Mouse (Mus musculus): Measurements from ENCODE around the gene Gm9999. TPM values are rescaled to one million over a fixed set of nuclear protein-coding genes. Genes with fewer than 3 reads are reported as not detected.
"Not testable (repeated sequence)": the region's sequence is repeated elsewhere in the genome, so short reads cannot be mapped to it uniquely, and the experiment has no call there.

Gene Gm9999
- polyA plus RNA-seq, 1 experiment from 2014 or later: not detected

- Histone ChIP-seq H3K27ac (ENCODE audit: low read length) (no peak overlapping the region), H3K27me3 (replicated peaks; ENCODE audit: control insufficient read depth, insufficient read depth, low read length) (no peaks in the 10 kb centered on the region), H3K36me3 (ENCODE audit: control insufficient read depth, insufficient read depth) (no peaks in the 10 kb centered on the region), H3K4me2 (ENCODE audit: low read length) (no peak overlapping the region), H3K4me3 (replicated peaks; ENCODE audit: low read length) (no peak overlapping the region), H3K9me3 (ENCODE audit: control insufficient read depth, low read length) (no peaks in the 10 kb centered on the region), H3K4me1 (replicated peaks; ENCODE audit: control insufficient read depth, insufficient read depth, low read length) (peaks cover 5% of the 10 kb centered on the region), H3K9ac (replicated peaks; ENCODE audit: low read depth, low read length) (no peak overlapping the region)
- ATAC-seq: no peak
- 45% methylated on average over 5 of the region's 5 CpGs for WGBS
These were observed 36.3 kb downstream of the Gm9999 start for GRCm38 (mm10) chr7:47019641-47020040.

- Histone ChIP-seq H3K4me3 (replicated peaks; ENCODE audit: low read length) (no peak overlapping the region), H3K27me3 (replicated peaks; ENCODE audit: control insufficient read depth, insufficient read depth, low read length) (no peaks in the 10 kb centered on the region), H3K27ac (ENCODE audit: low read length) (no peak overlapping the region), H3K9ac (replicated peaks; ENCODE audit: low read depth, low read length) (no peak overlapping the region), H3K4me2 (ENCODE audit: low read length) (no peak overlapping the region), H3K4me1 (replicated peaks; ENCODE audit: control insufficient read depth, insufficient read depth, low read length) (0 out of 2 replicates have a peak, but pooled peaks cover 2% of the 10 kb centered on the region), H3K9me3 (ENCODE audit: control insufficient read depth, low read length) (no peaks in the 10 kb centered on the region), H3K36me3 (ENCODE audit: control insufficient read depth, insufficient read depth) (no peaks in the 10 kb centered on the region)
- no peak for ATAC-seq
- WGBS: 12% methylated on average over 8 of the region's 8 CpGs
These were observed 37.6 kb downstream of the Gm9999 start for GRCm38 (mm10) chr7:47020956-47021355.

- H3K27me3 ChIP-seq (replicated peaks; ENCODE audit: control insufficient read depth, insufficient read depth, low read length): no peaks in the 10 kb centered on the region
- ATAC-seq: no peak
- WGBS: 78% methylated on average over 7 of the region's 8 CpGs
These were observed 39.1 kb downstream of the Gm9999 start for GRCm38 (mm10) chr7:47022482-47022881.

GRCm38 (mm10) chr7:47023530-47023929 is 40.1 kb downstream of the Gm9999 start:
- no peak overlapping the region for H3K27ac ChIP-seq (ENCODE audit: low read length)
- 15% methylated on average over 6 of the region's 6 CpGs for WGBS
- H3K4me2 ChIP-seq (ENCODE audit: low read length): no peak overlapping the region
- ATAC-seq: 0 out of 2 replicates have a peak, but pooled peaks have one; percentile 35
- no peaks in the 10 kb centered on the region for H3K27me3 ChIP-seq (replicated peaks; ENCODE audit: control insufficient read depth, insufficient read depth, low read length)
- no peak overlapping the region for H3K4me3 ChIP-seq (replicated peaks; ENCODE audit: low read length)
- no peak overlapping the region for H3K9ac ChIP-seq (replicated peaks; ENCODE audit: low read depth, low read length)
- no peaks in the 10 kb centered on the region for H3K36me3 ChIP-seq (ENCODE audit: control insufficient read depth, insufficient read depth)
- no peaks in the 10 kb centered on the region for H3K9me3 ChIP-seq (ENCODE audit: control insufficient read depth, low read length)
- 0 out of 2 replicates have a peak, but pooled peaks cover 2% of the 10 kb centered on the region for H3K4me1 ChIP-seq (replicated peaks; ENCODE audit: control insufficient read depth, insufficient read depth, low read length)

More at GRCm38 (mm10) chr7:47022482-47022881, 39.1 kb downstream of the Gm9999 start:
- H3K4me2 ChIP-seq (ENCODE audit: low read length): no peak overlapping the region
- H3K4me1 ChIP-seq (replicated peaks; ENCODE audit: control insufficient read depth, insufficient read depth, low read length): 0 out of 2 replicates have a peak, but pooled peaks cover 2% of the 10 kb centered on the region
- no peaks in the 10 kb centered on the region for H3K9me3 ChIP-seq (ENCODE audit: control insufficient read depth, low read length)
- no peak overlapping the region for H3K27ac ChIP-seq (ENCODE audit: low read length)
- H3K4me3 ChIP-seq (replicated peaks; ENCODE audit: low read length): no peak overlapping the region
- H3K9ac ChIP-seq (replicated peaks; ENCODE audit: low read depth, low read length): no peak overlapping the region
- no peaks in the 10 kb centered on the region for H3K36me3 ChIP-seq (ENCODE audit: control insufficient read depth, insufficient read depth)

GRCm38 (mm10) chr7:47024454-47024853 is 41.1 kb downstream of the Gm9999 start:
- Histone ChIP-seq H3K36me3 (ENCODE audit: control insufficient read depth, insufficient read depth) (no peaks in the 10 kb centered on the region), H3K9ac (replicated peaks; ENCODE audit: low read depth, low read length) (no peak overlapping the region), H3K4me3 (replicated peaks; ENCODE audit: low read length) (no peak overlapping the region), H3K4me2 (ENCODE audit: low read length) (no peak overlapping the region), H3K27ac (ENCODE audit: low read length) (no peak overlapping the region), H3K9me3 (ENCODE audit: control insufficient read depth, low read length) (no peaks in the 10 kb centered on the region), H3K4me1 (replicated peaks; ENCODE audit: control insufficient read depth, insufficient read depth, low read length) (0 out of 2 replicates have a peak, but pooled peaks cover 2% of the 10 kb centered on the region), H3K27me3 (replicated peaks; ENCODE audit: control insufficient read depth, insufficient read depth, low read length) (no peaks in the 10 kb centered on the region)
- 95% methylated on average over 7 of the region's 7 CpGs for WGBS
- no peak for ATAC-seq

GRCm38 (mm10) chr7:47025429-47025828 is 42.0 kb downstream of the Gm9999 start:
- H3K9ac ChIP-seq (replicated peaks; ENCODE audit: low read depth, low read length): no peak overlapping the region
- 57% methylated on average over 9 of the region's 9 CpGs for WGBS
- H3K27ac ChIP-seq (ENCODE audit: low read length): no peak overlapping the region
- ATAC-seq: no peak
- no peak overlapping the region for H3K4me2 ChIP-seq (ENCODE audit: low read length)
- H3K27me3 ChIP-seq (replicated peaks; ENCODE audit: control insufficient read depth, insufficient read depth, low read length): no peaks in the 10 kb centered on the region
- no peaks in the 10 kb centered on the region for H3K9me3 ChIP-seq (ENCODE audit: control insufficient read depth, low read length)
- H3K36me3 ChIP-seq (ENCODE audit: control insufficient read depth, insufficient read depth): no peaks in the 10 kb centered on the region
- H3K4me3 ChIP-seq (replicated peaks; ENCODE audit: low read length): no peak overlapping the region
- H3K4me1 ChIP-seq (replicated peaks; ENCODE audit: control insufficient read depth, insufficient read depth, low read length): 0 out of 2 replicates have a peak, but pooled peaks cover 2% of the 10 kb centered on the region

- H3K4me2 ChIP-seq (ENCODE audit: low read length); H3K36me3 ChIP-seq (ENCODE audit: control insufficient read depth, insufficient read depth); H3K27me3 ChIP-seq (replicated peaks; ENCODE audit: control insufficient read depth, insufficient read depth, low read length); H3K9ac ChIP-seq (replicated peaks; ENCODE audit: low read depth, low read length); H3K27ac ChIP-seq (ENCODE audit: low read length); H3K4me1 ChIP-seq (replicated peaks; ENCODE audit: control insufficient read depth, insufficient read depth, low read length); H3K4me3 ChIP-seq (replicated peaks; ENCODE audit: low read length); ATAC-seq; H3K9me3 ChIP-seq (ENCODE audit: control insufficient read depth, low read length): not testable (repeated sequence)
- WGBS: 84% methylated on average over 3 of the region's 3 CpGs
These were observed 43.5 kb downstream of the Gm9999 start for GRCm38 (mm10) chr7:47026899-47027298.

GRCm38 (mm10) chr7:47027520-47027919 is 44.1 kb downstream of the Gm9999 start:
- no peak overlapping the region for H3K4me2 ChIP-seq (ENCODE audit: low read length)
- ATAC-seq: no peak
- H3K27me3 ChIP-seq (replicated peaks; ENCODE audit: control insufficient read depth, insufficient read depth, low read length): no peaks in the 10 kb centered on the region
- H3K4me3 ChIP-seq (replicated peaks; ENCODE audit: low read length): no peak overlapping the region
- H3K9ac ChIP-seq (replicated peaks; ENCODE audit: low read depth, low read length): no peak overlapping the region
- no peaks in the 10 kb centered on the region for H3K36me3 ChIP-seq (ENCODE audit: control insufficient read depth, insufficient read depth)
- 86% methylated on average over 1 of the region's 1 CpGs for WGBS
- H3K4me1 ChIP-seq (replicated peaks; ENCODE audit: control insufficient read depth, insufficient read depth, low read length): peaks cover 2% of the 10 kb centered on the region; the same call in 1 of the 2 replicates
- no peaks in the 10 kb centered on the region for H3K9me3 ChIP-seq (ENCODE audit: control insufficient read depth, low read length)
- no peak overlapping the region for H3K27ac ChIP-seq (ENCODE audit: low read length)

- Histone ChIP-seq H3K4me2 (ENCODE audit: low read length) (no peak overlapping the region), H3K27ac (ENCODE audit: low read length) (no peak overlapping the region), H3K4me3 (replicated peaks; ENCODE audit: low read length) (no peak overlapping the region), H3K4me1 (replicated peaks; ENCODE audit: control insufficient read depth, insufficient read depth, low read length) (no peaks in the 10 kb centered on the region; the same call in 1 of the 2 replicates), H3K9ac (replicated peaks; ENCODE audit: low read depth, low read length) (no peak overlapping the region), H3K9me3 (ENCODE audit: control insufficient read depth, low read length) (no peaks in the 10 kb centered on the region), H3K36me3 (ENCODE audit: control insufficient read depth, insufficient read depth) (no peaks in the 10 kb centered on the region), H3K27me3 (replicated peaks; ENCODE audit: control insufficient read depth, insufficient read depth, low read length) (no peaks in the 10 kb centered on the region)
- 48% methylated on average over 9 of the region's 9 CpGs for WGBS
- 0 out of 2 replicates have a peak, but pooled peaks have one; percentile 62 for ATAC-seq
These were observed 47.3 kb downstream of the Gm9999 start for GRCm38 (mm10) chr7:47030517-47031193.

All from forebrain, embryonic 16.5 days (tissue).